Mouse (Mus musculus): ENCODE measurements at regions not wholly inside any gene's neighbourhood (a gene's known extent, or its start where the extent isn't known, plus 50 kb on each side); places are given as distances from the start of the nearest gene placed in this dataset.

DNA sequence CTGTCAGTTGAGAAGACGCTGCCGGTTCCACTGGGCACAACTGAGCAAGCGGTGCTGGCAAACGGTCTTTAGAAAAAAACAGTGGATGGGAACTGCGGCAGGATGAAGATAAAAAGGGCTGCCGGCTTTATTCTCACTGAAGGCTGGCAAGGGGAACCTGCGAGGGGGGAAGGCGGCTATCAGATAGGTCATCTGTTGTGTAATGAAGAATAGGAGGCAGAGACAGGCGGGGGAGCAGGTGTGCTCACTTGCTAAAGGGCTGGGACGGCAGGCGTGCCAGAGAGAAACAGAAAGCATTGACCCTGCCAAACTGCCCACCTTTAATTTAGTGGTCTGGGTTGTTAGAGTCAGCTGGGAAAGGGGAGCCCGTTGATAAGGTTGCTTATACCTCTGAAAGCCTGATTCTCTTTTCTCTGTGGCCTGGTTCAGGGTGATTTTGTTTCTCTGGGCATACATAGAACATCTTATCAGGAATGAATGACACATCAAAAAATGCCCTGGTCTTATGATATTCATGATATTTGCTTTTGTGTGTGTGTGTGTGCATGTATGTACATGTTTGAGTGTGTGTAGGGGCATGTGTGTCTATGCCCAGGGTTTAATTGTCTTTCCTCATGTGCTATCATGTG is 93.7 kb upstream of the Mki67 start:
- no peak overlapping the region for H3K4me3 ChIP-seq (ENCODE audit: low read length)
- H3K9me3 ChIP-seq (replicated peaks; ENCODE audit: control insufficient read depth, low read length), result no peaks in the 10 kb centered on the region
- no peaks in the 10 kb centered on the region for H3K4me1 ChIP-seq (ENCODE audit: control insufficient read depth, insufficient read depth, low read length)
- no peak overlapping the region for H3K27ac ChIP-seq (ENCODE audit: low read length)
- no peak for ATAC-seq (replicated peaks; ENCODE audit: extremely low read depth, insufficient read depth, low FRiP score)
- no peak overlapping the region for H3K9ac ChIP-seq (ENCODE audit: low read length)
- WGBS, result 40% methylated on average over 12 of the region's 12 CpGs
- H3K4me2 ChIP-seq (ENCODE audit: low read depth, low read length), result peak overlapping the region; percentile 24; the same call in 1 of the 2 replicates
- no peaks in the 10 kb centered on the region for H3K36me3 ChIP-seq (ENCODE audit: control insufficient read depth, insufficient read depth)
- no peaks in the 10 kb centered on the region for H3K27me3 ChIP-seq (ENCODE audit: control insufficient read depth, insufficient read depth, low read length)

- Histone ChIP-seq H3K9ac (ENCODE audit: low read length) (no peak overlapping the region), H3K36me3 (ENCODE audit: control insufficient read depth, insufficient read depth) (no peaks in the 10 kb centered on the region), H3K9me3 (replicated peaks; ENCODE audit: control insufficient read depth, low read length) (no peaks in the 10 kb centered on the region), H3K27me3 (ENCODE audit: control insufficient read depth, insufficient read depth, low read length) (no peaks in the 10 kb centered on the region), H3K4me2 (ENCODE audit: low read depth, low read length) (no peak overlapping the region), H3K4me1 (ENCODE audit: control insufficient read depth, insufficient read depth, low read length) (no peaks in the 10 kb centered on the region), H3K27ac (ENCODE audit: low read length) (no peak overlapping the region), H3K4me3 (ENCODE audit: low read length) (no peak overlapping the region)
- ATAC-seq (replicated peaks; ENCODE audit: extremely low read depth, insufficient read depth, low FRiP score), result no peak
- WGBS, result 74% methylated on average over 9 of the region's 9 CpGs
These were observed 94.8 kb upstream of the Mki67 start for GRCm38 (mm10) chr7:135810971-135811370.

DNA sequence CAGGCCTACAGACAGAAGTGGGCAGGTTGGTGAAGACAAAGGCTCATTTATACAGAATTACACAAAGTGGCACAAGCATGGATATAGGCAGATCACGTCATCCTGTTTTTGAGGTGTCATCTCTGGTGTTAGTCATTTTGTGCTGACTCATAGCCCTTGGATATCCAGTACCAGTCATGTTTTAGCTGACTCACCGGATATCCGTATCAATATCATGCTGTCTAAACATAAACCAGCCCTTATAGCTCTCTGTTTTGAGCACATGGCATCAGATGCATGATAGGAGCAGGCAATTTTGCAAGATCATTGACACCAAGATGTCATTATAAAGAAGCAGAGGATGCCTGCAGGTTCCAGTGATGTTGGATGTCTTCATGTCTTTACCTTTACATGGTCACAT is 97.5 kb upstream of the Mki67 start:
- no peaks in the 10 kb centered on the region for H3K27me3 ChIP-seq (ENCODE audit: control insufficient read depth, insufficient read depth, low read length)
- H3K36me3 ChIP-seq (ENCODE audit: control insufficient read depth, insufficient read depth), result no peaks in the 10 kb centered on the region
- 80% methylated on average over 3 of the region's 3 CpGs for WGBS
- H3K4me3 ChIP-seq (ENCODE audit: low read length), result no peak overlapping the region
- H3K9ac ChIP-seq (ENCODE audit: low read length), result no peak overlapping the region
- H3K4me1 ChIP-seq (ENCODE audit: control insufficient read depth, insufficient read depth, low read length), result no peaks in the 10 kb centered on the region
- H3K27ac ChIP-seq (ENCODE audit: low read length), result no peak overlapping the region
- no peak for ATAC-seq (replicated peaks; ENCODE audit: extremely low read depth, insufficient read depth, low FRiP score)
- H3K9me3 ChIP-seq (replicated peaks; ENCODE audit: control insufficient read depth, low read length), result no peaks in the 10 kb centered on the region
- H3K4me2 ChIP-seq (ENCODE audit: low read depth, low read length), result no peak overlapping the region

- Histone ChIP-seq H3K27ac (ENCODE audit: low read length) (no peak overlapping the region), H3K4me1 (ENCODE audit: control insufficient read depth, insufficient read depth, low read length) (no peaks in the 10 kb centered on the region), H3K9ac (ENCODE audit: low read length) (no peak overlapping the region), H3K9me3 (replicated peaks; ENCODE audit: control insufficient read depth, low read length) (no peaks in the 10 kb centered on the region), H3K36me3 (ENCODE audit: control insufficient read depth, insufficient read depth) (no peaks in the 10 kb centered on the region), H3K4me3 (ENCODE audit: low read length) (no peak overlapping the region), H3K27me3 (ENCODE audit: control insufficient read depth, insufficient read depth, low read length) (no peaks in the 10 kb centered on the region), H3K4me2 (ENCODE audit: low read depth, low read length) (no peak overlapping the region)
- WGBS, result 87% methylated on average over 3 of the region's 3 CpGs
- no peak for ATAC-seq (replicated peaks; ENCODE audit: extremely low read depth, insufficient read depth, low FRiP score)
These were observed 100.0 kb upstream of the Mki67 start for GRCm38 (mm10) chr7:135816191-135816590.

DNA sequence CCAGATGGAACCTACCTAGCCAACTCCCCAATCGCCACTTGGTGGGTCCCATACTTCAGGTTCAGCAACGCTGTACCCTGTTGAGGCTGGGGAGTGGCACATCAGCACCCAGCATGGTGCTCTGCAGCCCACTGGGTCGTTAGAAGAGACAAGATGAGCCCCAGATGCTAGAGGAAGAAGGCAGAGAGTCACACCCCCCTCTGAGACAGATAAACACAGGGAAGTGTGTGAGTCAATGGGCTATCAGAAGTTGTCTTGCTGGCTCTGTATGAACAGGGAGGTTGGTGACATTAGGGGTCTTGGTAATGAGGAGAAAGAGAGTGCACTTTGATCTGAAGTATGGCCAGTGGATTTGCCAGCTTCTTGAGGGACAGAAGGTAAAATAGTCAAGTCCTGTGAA is 101.7 kb upstream of the Mki67 start:
- no peak for ATAC-seq (replicated peaks; ENCODE audit: extremely low read depth, insufficient read depth, low FRiP score)
- WGBS, result 42% methylated on average over 3 of the region's 3 CpGs
- Histone ChIP-seq H3K9me3 (replicated peaks; ENCODE audit: control insufficient read depth, low read length) (no peaks in the 10 kb centered on the region), H3K4me2 (ENCODE audit: low read depth, low read length) (no peak overlapping the region), H3K4me3 (ENCODE audit: low read length) (no peak overlapping the region), H3K9ac (ENCODE audit: low read length) (no peak overlapping the region), H3K36me3 (ENCODE audit: control insufficient read depth, insufficient read depth) (no peaks in the 10 kb centered on the region), H3K27me3 (ENCODE audit: control insufficient read depth, insufficient read depth, low read length) (no peaks in the 10 kb centered on the region), H3K27ac (ENCODE audit: low read length) (no peak overlapping the region), H3K4me1 (ENCODE audit: control insufficient read depth, insufficient read depth, low read length) (no peaks in the 10 kb centered on the region)

DNA sequence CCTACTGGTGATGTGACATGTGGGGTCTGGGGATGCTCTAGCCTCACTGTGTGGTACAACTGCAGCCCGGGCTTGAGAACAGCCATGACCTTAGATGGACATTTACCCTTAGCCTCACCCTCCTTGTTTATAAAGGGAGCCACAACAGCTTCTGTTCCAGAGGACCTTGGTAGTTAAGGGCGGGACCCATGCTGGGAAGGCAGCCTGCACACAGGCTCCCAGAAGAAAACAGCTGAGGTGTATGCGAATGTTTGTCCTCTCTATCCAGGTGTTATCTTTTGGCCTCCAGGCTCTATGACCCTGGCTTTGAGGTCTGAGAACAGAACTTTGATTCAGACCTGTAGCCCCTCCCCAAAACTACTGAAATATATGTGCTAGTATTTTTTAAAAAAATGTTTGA is 102.1 kb upstream of the Mki67 start:
- Histone ChIP-seq H3K27ac (ENCODE audit: low read length) (no peak overlapping the region), H3K36me3 (ENCODE audit: control insufficient read depth, insufficient read depth) (no peaks in the 10 kb centered on the region), H3K4me1 (ENCODE audit: control insufficient read depth, insufficient read depth, low read length) (no peaks in the 10 kb centered on the region), H3K9me3 (replicated peaks; ENCODE audit: control insufficient read depth, low read length) (no peaks in the 10 kb centered on the region), H3K9ac (ENCODE audit: low read length) (no peak overlapping the region), H3K4me2 (ENCODE audit: low read depth, low read length) (no peak overlapping the region), H3K4me3 (ENCODE audit: low read length) (no peak overlapping the region), H3K27me3 (ENCODE audit: control insufficient read depth, insufficient read depth, low read length) (no peaks in the 10 kb centered on the region)
- 68% methylated on average over 3 of the region's 3 CpGs for WGBS
- no peak for ATAC-seq (replicated peaks; ENCODE audit: extremely low read depth, insufficient read depth, low FRiP score)

DNA sequence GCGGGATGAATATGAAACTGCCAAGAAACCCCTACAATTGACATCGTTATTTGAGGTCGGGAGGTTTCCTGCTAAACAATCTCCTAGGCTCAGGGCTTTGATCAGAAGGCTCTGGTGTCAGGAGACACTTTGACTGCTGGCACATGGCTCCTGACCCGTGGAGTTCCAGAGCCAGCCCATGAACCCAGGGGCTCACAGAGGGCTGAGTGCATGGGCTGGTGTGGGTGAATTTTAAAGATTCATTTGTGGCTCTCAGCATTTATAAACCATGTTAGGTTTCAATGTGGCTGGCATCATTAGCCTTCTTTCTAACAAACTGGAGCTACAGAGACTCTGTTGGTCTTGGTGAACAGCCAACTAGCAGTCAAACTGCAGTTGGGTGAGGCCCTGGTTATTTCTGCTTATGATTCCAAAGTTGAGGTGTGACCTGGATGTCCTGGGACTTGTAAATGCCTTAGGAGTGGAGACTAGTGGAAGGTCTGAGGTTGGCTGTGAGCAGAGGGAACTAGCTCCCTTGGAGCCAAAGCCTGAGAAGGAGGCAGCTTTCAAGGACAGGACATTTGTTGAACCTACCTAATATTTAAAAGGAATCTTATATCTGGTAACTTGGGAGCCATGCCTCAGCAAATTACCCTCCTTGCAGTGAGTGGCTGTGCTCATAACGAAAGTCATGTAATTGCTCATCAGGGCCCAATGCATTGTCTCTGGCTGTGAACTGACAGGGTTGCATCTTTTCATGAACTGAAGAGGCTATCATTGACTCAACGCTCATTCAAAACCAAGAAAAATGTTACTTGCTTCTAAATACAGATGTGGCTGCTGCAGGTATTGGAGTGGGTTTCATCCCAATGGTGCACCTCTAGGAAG is 108.0 kb upstream of the Mki67 start:
- Histone ChIP-seq H3K9me3 (replicated peaks; ENCODE audit: control insufficient read depth, low read length) (no peaks in the 10 kb centered on the region), H3K27ac (ENCODE audit: low read length) (no peak overlapping the region), H3K4me2 (ENCODE audit: low read depth, low read length) (no peak overlapping the region), H3K9ac (ENCODE audit: low read length) (no peak overlapping the region), H3K27me3 (ENCODE audit: control insufficient read depth, insufficient read depth, low read length) (no peaks in the 10 kb centered on the region), H3K4me3 (ENCODE audit: low read length) (no peak overlapping the region), H3K36me3 (ENCODE audit: control insufficient read depth, insufficient read depth) (no peaks in the 10 kb centered on the region), H3K4me1 (ENCODE audit: control insufficient read depth, insufficient read depth, low read length) (no peaks in the 10 kb centered on the region)
- ATAC-seq (replicated peaks; ENCODE audit: extremely low read depth, insufficient read depth, low FRiP score), result no peak
- WGBS, result 56% methylated on average over 6 of the region's 6 CpGs

DNA sequence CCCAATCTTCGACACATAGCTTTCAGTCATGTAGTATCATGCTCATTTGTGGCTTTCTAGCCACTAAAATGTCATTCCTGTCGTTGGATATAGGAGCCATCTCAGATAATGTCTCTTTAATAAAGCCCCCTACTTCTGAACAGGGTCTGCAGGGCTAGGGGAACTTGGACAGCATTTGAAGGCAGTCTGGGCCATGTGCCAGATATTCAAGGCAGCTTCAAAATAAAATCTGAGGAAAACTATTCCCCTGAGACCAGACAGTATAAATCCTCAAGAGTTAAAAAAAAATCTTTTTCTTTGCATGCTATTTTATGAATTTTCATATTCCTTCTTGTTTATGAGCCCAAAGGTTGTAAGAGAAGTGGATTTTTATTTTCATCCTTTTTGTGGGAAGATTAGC is 113.1 kb upstream of the Mki67 start:
- 45% methylated on average over 2 of the region's 2 CpGs for WGBS
- no peaks in the 10 kb centered on the region for H3K36me3 ChIP-seq (ENCODE audit: control insufficient read depth, insufficient read depth)

GRCm38 (mm10) chr7:135833425-135833824 is 117.3 kb upstream of the Mki67 start:
- Histone ChIP-seq H3K27ac (ENCODE audit: low read length) (no peak overlapping the region), H3K9ac (ENCODE audit: low read length) (no peak overlapping the region), H3K27me3 (ENCODE audit: control insufficient read depth, insufficient read depth, low read length) (peaks cover 8% of the 10 kb centered on the region; the same call in 1 of the 2 replicates), H3K9me3 (replicated peaks; ENCODE audit: control insufficient read depth, low read length) (no peaks in the 10 kb centered on the region), H3K4me2 (ENCODE audit: low read depth, low read length) (no peak overlapping the region), H3K4me1 (ENCODE audit: control insufficient read depth, insufficient read depth, low read length) (0 out of 2 replicates have a peak, but pooled peaks cover 2% of the 10 kb centered on the region), H3K4me3 (ENCODE audit: low read length) (no peak overlapping the region), H3K36me3 (ENCODE audit: control insufficient read depth, insufficient read depth) (no peaks in the 10 kb centered on the region)
- WGBS, result 56% methylated on average over 9 of the region's 9 CpGs
- no peak for ATAC-seq (replicated peaks; ENCODE audit: extremely low read depth, insufficient read depth, low FRiP score)

More for the DNA sequence above, 113.1 kb upstream of the Mki67 start:
- H3K27me3 ChIP-seq (ENCODE audit: control insufficient read depth, insufficient read depth, low read length), result no peaks in the 10 kb centered on the region; the same call in 1 of the 2 replicates
- no peak for ATAC-seq (replicated peaks; ENCODE audit: extremely low read depth, insufficient read depth, low FRiP score)
- H3K4me3 ChIP-seq (ENCODE audit: low read length), result no peak overlapping the region
- H3K9ac ChIP-seq (ENCODE audit: low read length), result no peak overlapping the region
- H3K4me1 ChIP-seq (ENCODE audit: control insufficient read depth, insufficient read depth, low read length), result no peaks in the 10 kb centered on the region
- H3K9me3 ChIP-seq (replicated peaks; ENCODE audit: control insufficient read depth, low read length), result no peaks in the 10 kb centered on the region
- H3K4me2 ChIP-seq (ENCODE audit: low read depth, low read length), result no peak overlapping the region
- H3K27ac ChIP-seq (ENCODE audit: low read length), result no peak overlapping the region
